Mouse (Mus musculus) E14TG2a.4 (cell line): Measurements from ENCODE around the gene Synpo2.

Experiments used
- CTCF ChIP-seq: conservative IDR thresholded peaks from 2 replicates; pipeline ENCODE4 v1.5.1; 2014; ENCODE audit warnings: low read length
- NANOG ChIP-seq: IDR thresholded peaks from 2 replicates; pipeline ENCODE4 v1.6.1; 2014; ENCODE audit warnings: borderline replicate concordance, low read length, mixed read lengths
- POU5F1 ChIP-seq: IDR thresholded peaks from 2 replicates; pipeline ENCODE4 v1.6.1; 2014; ENCODE audit warnings: low read length, borderline replicate concordance

DNA sequence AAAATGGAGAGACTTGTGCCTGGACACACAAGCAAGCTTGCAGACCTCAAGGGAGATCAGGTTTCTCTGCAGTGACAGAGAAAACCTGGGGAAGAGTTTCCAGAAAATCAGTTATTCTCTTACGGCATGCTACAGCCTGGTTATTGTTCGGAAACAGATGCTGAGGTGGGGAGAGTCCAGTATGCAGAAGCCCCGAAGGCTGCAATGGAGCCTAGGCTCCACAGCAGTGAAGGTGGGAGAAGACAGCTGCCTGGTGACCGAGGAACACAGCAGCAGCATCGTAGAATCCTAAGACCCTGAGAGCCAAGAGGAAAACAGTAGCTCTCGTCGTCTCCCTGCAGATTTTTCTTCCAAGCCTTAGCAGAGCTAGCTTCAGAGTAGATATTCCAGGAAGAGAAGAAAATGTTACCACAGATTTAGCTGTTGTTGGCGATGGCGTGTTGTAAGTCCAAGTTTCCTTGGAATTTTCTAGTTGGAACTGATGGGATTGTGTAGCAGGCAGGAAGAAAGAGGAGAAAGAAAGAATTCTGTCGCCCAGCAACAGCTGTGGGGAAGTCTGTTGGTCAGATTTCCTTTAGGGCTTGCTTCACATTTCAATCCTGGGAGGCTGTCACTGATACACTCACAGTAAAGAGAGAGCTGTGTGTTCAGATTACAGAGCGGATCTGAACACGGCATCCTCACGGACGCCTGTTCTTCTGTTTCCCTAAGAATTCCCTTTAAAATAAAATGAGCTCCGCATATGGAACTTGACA, 48.4 kb downstream of the Synpo2 start:
- TF ChIP-seq CTCF (no peak), POU5F1 (no peak), NANOG (no peak)
